Mouse (Mus musculus) CH12.LX (cell line): ENCODE results near the gene En1. TPM values are rescaled to one million over a fixed set of nuclear protein-coding genes. Genes with fewer than 3 reads are reported as not detected.

Experiments
- DNase-seq: peaks from one replicate; pipeline ENCODE4 v3.0.0-alpha.2; 2013; ENCODE audit errors: extremely low read depth
- H3K27ac ChIP-seq: 2 replicates; pipeline ENCODE4 v1.5.1; 2012; ENCODE audit warnings: low read depth, mild to moderate bottlenecking, control low read depth, moderate library complexity; ENCODE audit not compliant: insufficient read depth
- H3K27me3 ChIP-seq: replicated peaks from 2 replicates; pipeline ENCODE3; 2012; ENCODE audit warnings: inconsistent platforms
- H3K36me3 ChIP-seq, 2 experiments: replicated peaks in 1 of 2; 2 replicates each; pipeline versions ENCODE3 to v1.6.1; 2012; ENCODE audit warnings: inconsistent platforms in 1 of 2, low read length in 1 of 2, mild to moderate bottlenecking in 1 of 2, mixed read lengths in 1 of 2, moderate library complexity in 1 of 2; ENCODE audit not compliant: control insufficient read depth in 1 of 2, insufficient read depth in 1 of 2
- H3K4me1 ChIP-seq, 2 experiments: 2 replicates each; pipeline ENCODE4 v1.6.1; 2012; ENCODE audit warnings: inconsistent platforms in 1 of 2, moderate library complexity in 1 of 2; ENCODE audit not compliant: insufficient read depth in 2 of 2, control insufficient read depth in 1 of 2
- H3K4me2 ChIP-seq: 2 replicates; pipeline ENCODE4 v1.6.1; 2012; ENCODE audit warnings: low read depth, mild to moderate bottlenecking, control low read depth; ENCODE audit not compliant: poor library complexity, insufficient read depth, severe bottlenecking
- H3K4me3 ChIP-seq, 3 experiments: fragments of 150-350 bp in 1 of 3; sonication (generic) in 1 of 3; replicated peaks in 1 of 3; 2 replicates each; pipeline versions ENCODE3 to v1.5.1; 2011 to 2012; ENCODE audit warnings: low read depth in 2 of 3, low read length in 2 of 3, mild to moderate bottlenecking in 2 of 3, moderate library complexity in 2 of 3, control low read depth in 1 of 3, improper control_type of control experiment in 1 of 3, inconsistent platforms in 1 of 3, mixed read lengths in 1 of 3; ENCODE audit not compliant: poor library complexity in 1 of 3
- H3K79me2 ChIP-seq: replicated peaks from 2 replicates; pipeline ENCODE4 v1.6.1; 2012; ENCODE audit warnings: mild to moderate bottlenecking, moderate library complexity; ENCODE audit not compliant: control insufficient read depth, poor library complexity, insufficient read depth, severe bottlenecking; ENCODE audit errors: extremely low read depth
- H3K9ac ChIP-seq: 2 replicates; pipeline ENCODE4 v1.6.1; 2012; ENCODE audit warnings: low read depth, mild to moderate bottlenecking, control low read depth, moderate library complexity; ENCODE audit not compliant: insufficient read depth
- H3K9me3 ChIP-seq: replicated peaks from 2 replicates; pipeline ENCODE3; 2012; ENCODE audit warnings: low read length, inconsistent platforms, mixed read lengths
- CHD1 ChIP-seq: IDR thresholded peaks from 2 replicates; pipeline ENCODE4 v1.6.1; 2012; ENCODE audit warnings: low read depth, low read length, improper control_type of control experiment, inconsistent platforms
- E2F4 ChIP-seq: IDR thresholded peaks from 2 replicates; pipeline ENCODE4 v1.6.1; 2011; ENCODE audit warnings: low read depth, low read length, improper control_type of control experiment; ENCODE audit not compliant: insufficient replicate concordance
- EP300 ChIP-seq: IDR thresholded peaks from 2 replicates; pipeline ENCODE4 v1.6.1; 2011; ENCODE audit warnings: low read length, improper control_type of control experiment
- GABPA ChIP-seq: IDR thresholded peaks from 2 replicates; pipeline ENCODE4 v1.6.1; 2012; ENCODE audit warnings: low read depth, low read length, improper control_type of control experiment, inconsistent platforms; ENCODE audit not compliant: insufficient replicate concordance
- KAT2A ChIP-seq: IDR thresholded peaks from 2 replicates; pipeline ENCODE4 v1.6.1; 2012; ENCODE audit warnings: low read length, improper control_type of control experiment, inconsistent platforms; ENCODE audit not compliant: insufficient replicate concordance
- MAX ChIP-seq: IDR thresholded peaks from 2 replicates; pipeline ENCODE4 v1.6.1; 2011; ENCODE audit warnings: low read length, improper control_type of control experiment
- MAZ ChIP-seq: IDR thresholded peaks from 2 replicates; pipeline ENCODE4 v1.6.1; 2012; ENCODE audit warnings: low read depth, mild to moderate bottlenecking, inconsistent platforms, low read length, improper control_type of control experiment, moderate library complexity
- MYC ChIP-seq: IDR thresholded peaks from 2 replicates; pipeline ENCODE4 v1.6.1; 2011; ENCODE audit warnings: low read depth, mild to moderate bottlenecking, improper control_type of control experiment, low read length
- NELFE ChIP-seq: IDR thresholded peaks from 2 replicates; pipeline ENCODE4 v1.6.1; 2011; ENCODE audit warnings: low read depth, low read length, improper control_type of control experiment
- POLR2A ChIP-seq: IDR thresholded peaks from 2 replicates; pipeline ENCODE4 v1.6.1; 2011; ENCODE audit warnings: low read depth, mild to moderate bottlenecking, improper control_type of control experiment, low read length
- SMC3 ChIP-seq: IDR thresholded peaks from 2 replicates; pipeline ENCODE4 v1.6.1; 2011; ENCODE audit warnings: low read depth, low read length, improper control_type of control experiment
- TBP ChIP-seq: conservative IDR thresholded peaks from 2 replicates; pipeline ENCODE4 v1.6.1; 2011; ENCODE audit warnings: low read depth, low read length, improper control_type of control experiment
- USF2 ChIP-seq: conservative IDR thresholded peaks from 2 replicates; pipeline ENCODE4 v1.6.1; 2011; ENCODE audit warnings: low read depth, low read length, improper control_type of control experiment
- ZKSCAN1 ChIP-seq: IDR thresholded peaks from 2 replicates; pipeline ENCODE4 v1.6.1; 2012; ENCODE audit warnings: low read depth, inconsistent platforms, low read length, improper control_type of control experiment, borderline replicate concordance
- dilution Hi-C: fragments of 300-500 bp; cut with MboI; formaldehyde crosslinking; loops from 2 replicates; pipeline ENCODE4 v1.14.3; 2020; ENCODE audit warnings: low sequenced_read_pairs; ENCODE audit not compliant: extremely low pct_unique_long_range_greater_than_20kb, extremely low pct_ligation_motif_present
- in situ Hi-C: fragments of 300-500 bp; cut with MboI; formaldehyde crosslinking; loops from 3 replicates; pipeline ENCODE4 v1.14.3; 2019; ENCODE audit warnings: low sequenced_read_pairs, low pct_ligation_motif_present, low pct_unique_long_range_greater_than_20kb, mixed read lengths
- polyA plus RNA-seq: library from polyadenylated mRNA; unstranded; fragments of >175 nt; gene quantifications from 2 replicates; pipeline ENCODE4 v1.2.1, GENCODE M21; 2012; ENCODE audit warnings: low read depth; ENCODE audit not compliant: insufficient read length
- total RNA-seq, 2 experiments: library from RNA; depleted of rRNA; stranded (reverse); fragments of 300-350 nt in 1 of 2; fragments of >200 nt in 1 of 2; gene quantifications; 2 replicates each; pipeline ENCODE4 v1.2.3; 2012 to 2014

En1 gene
- total and polyA plus RNA-seq, 3 experiments, result not detected

GRCm38 (mm10) chr1:120615521-120615920, 13.3 kb downstream of the En1 start:
- no peak overlapping the region for H3K9ac ChIP-seq
- in situ Hi-C loops (no loop called here), dilution Hi-C loops (no loop called here)
- no peaks in the 10 kb centered on the region for H3K79me2 ChIP-seq
- DNase-seq, result no peak
- H3K4me2 ChIP-seq, result no peak overlapping the region
- H3K27ac ChIP-seq, result no peak overlapping the region
- no peak overlapping the region for H3K4me3 ChIP-seq
- H3K36me3 ChIP-seq, result no peaks in the 10 kb centered on the region
- H3K9me3 ChIP-seq, result no peaks in the 10 kb centered on the region
- no peaks in the 10 kb centered on the region for H3K27me3 ChIP-seq
- H3K4me1 ChIP-seq, result no peaks in the 10 kb centered on the region
- TF ChIP-seq USF2 (no peak), POLR2A (no peak), MYC (no peak), GABPA (no peak), MAZ (no peak), CHD1 (no peak)

DNA sequence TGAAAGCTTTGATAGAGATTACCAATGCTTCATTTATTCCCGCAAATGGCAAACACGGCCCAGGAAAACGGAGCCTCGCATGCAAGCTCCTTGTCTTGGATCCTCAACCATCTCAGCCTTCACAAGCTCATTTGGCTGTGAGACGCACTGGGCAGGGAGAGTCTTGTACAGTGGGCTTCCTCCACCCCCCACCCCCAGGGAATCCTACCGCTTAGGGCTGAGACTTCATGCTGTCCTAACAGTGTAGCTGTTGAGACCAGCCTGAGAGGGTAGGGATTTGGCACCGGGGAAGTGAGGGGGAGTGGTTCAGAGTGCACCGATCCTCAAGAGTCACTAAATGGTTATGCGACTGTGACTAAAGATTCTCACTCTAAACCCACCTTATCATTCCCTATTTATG, 13.7 kb downstream of the En1 start:
- Histone ChIP-seq H3K9ac (no peak overlapping the region), H3K4me1 (no peaks in the 10 kb centered on the region), H3K4me3 (no peak overlapping the region), H3K27me3 (no peaks in the 10 kb centered on the region), H3K4me2 (no peak overlapping the region), H3K27ac (no peak overlapping the region), H3K9me3 (no peaks in the 10 kb centered on the region), H3K79me2 (no peaks in the 10 kb centered on the region), H3K36me3 (no peaks in the 10 kb centered on the region)
- in situ Hi-C loops, result no loop called here
- no peak for TF ChIP-seq NELFE
- TF ChIP-seq POLR2A, result no peak
- no peak for TF ChIP-seq GABPA
- TF ChIP-seq EP300, result no peak
- no peak for TF ChIP-seq MAX
- no peak for TF ChIP-seq E2F4
- no peak for TF ChIP-seq KAT2A
- TF ChIP-seq, all 38 proteins: peak for 0
- no peak for DNase-seq
- dilution Hi-C loops, result no loop called here

- Histone ChIP-seq H3K27me3 (no peaks in the 10 kb centered on the region), H3K27ac (no peak overlapping the region), H3K36me3 (no peaks in the 10 kb centered on the region), H3K9me3 (no peaks in the 10 kb centered on the region), H3K4me1 (no peaks in the 10 kb centered on the region), H3K4me3 (no peak overlapping the region), H3K4me2 (no peak overlapping the region), H3K9ac (no peak overlapping the region), H3K79me2 (no peaks in the 10 kb centered on the region)
- dilution Hi-C loops (no loop called here), in situ Hi-C loops (no loop called here)
- TF ChIP-seq ZKSCAN1 (no peak), EP300 (no peak), TBP (no peak), SMC3 (no peak)
- DNase-seq, result no peak
Measured at GRCm38 (mm10) chr1:120621383-120621782, 19.2 kb downstream of the En1 start.
